Mouse (Mus musculus): ENCODE measurements around the gene Tubb5. TPM values are rescaled to one million over a fixed set of nuclear protein-coding genes. Genes with fewer than 3 reads are reported as not detected.
"Not testable (repeated sequence)": the region's sequence is repeated elsewhere in the genome, so short reads cannot be mapped to it uniquely, and the experiment has no call there.

The Tubb5 gene
- polyA plus RNA-seq, 1 experiment from 2014 or later: 833 TPM

DNA sequence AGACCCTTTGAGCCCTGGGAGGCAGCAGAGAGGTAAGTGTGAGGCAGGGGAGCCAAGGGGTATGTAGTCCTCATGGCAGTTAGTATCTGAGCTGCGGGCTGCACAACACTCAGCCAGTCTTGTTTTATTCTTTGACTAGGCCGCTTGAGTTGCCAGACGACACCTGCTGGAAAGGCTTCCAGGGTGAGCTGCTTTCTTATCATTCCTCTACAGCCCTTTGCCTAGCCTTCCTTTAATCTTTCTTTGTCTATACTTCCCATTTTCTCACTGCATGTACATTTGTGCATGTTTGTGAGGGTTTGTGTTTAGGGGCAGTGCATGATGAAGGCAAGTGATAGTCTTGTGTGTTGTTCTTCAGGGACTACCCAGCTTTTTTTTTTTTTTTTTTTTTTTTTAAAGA, 12.9 kb upstream of the Tubb5 start:
- Histone ChIP-seq H3K27ac (no peak overlapping the region), H3K4me1 (no peaks in the 10 kb centered on the region), H3K4me2 (no peak overlapping the region), H3K4me3 (no peak overlapping the region), H3K36me3 (peaks cover 88% of the 10 kb centered on the region), H3K9ac (no peak overlapping the region), H3K27me3 (no peaks in the 10 kb centered on the region), H3K9me3 (no peaks in the 10 kb centered on the region)
- ATAC-seq (ENCODE audit: insufficient number of reproducible peaks, low FRiP score, low TSS enrichment, low read depth): no peak
- WGBS: 97% methylated on average over 3 of the region's 3 CpGs

DNA sequence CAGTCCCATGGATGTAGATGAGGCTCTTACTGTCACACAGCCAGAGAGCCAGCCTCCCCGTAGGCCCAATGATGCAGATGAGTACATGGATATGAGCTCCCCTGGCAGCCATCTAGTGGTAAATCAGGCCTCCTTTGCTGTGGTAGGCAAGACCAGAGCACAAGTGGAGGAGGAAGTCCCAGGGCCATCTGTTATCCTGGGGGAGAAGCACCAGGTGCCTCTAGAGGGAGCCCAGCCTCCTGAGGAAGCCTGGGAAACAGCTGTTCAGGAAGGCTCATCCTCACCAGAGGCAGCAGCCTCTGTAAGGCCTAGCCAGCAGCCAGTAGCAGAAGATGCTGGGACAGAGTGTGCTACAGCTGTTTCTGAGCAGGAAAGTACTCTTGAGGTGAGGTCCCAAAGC, 10.0 kb upstream of the Tubb5 start:
- H3K36me3 ChIP-seq: peaks cover 83% of the 10 kb centered on the region
- no peak overlapping the region for H3K27ac ChIP-seq
- H3K4me2 ChIP-seq: no peak overlapping the region
- ATAC-seq (ENCODE audit: insufficient number of reproducible peaks, low FRiP score, low TSS enrichment, low read depth): peak; percentile 23; the same call in 1 of the 2 replicates
- H3K9ac ChIP-seq: no peak overlapping the region
- 58% methylated on average over 1 of the region's 1 CpGs for WGBS
- H3K4me1 ChIP-seq: no peaks in the 10 kb centered on the region
- H3K9me3 ChIP-seq: no peaks in the 10 kb centered on the region
- no peaks in the 10 kb centered on the region for H3K27me3 ChIP-seq
- no peak overlapping the region for H3K4me3 ChIP-seq

DNA sequence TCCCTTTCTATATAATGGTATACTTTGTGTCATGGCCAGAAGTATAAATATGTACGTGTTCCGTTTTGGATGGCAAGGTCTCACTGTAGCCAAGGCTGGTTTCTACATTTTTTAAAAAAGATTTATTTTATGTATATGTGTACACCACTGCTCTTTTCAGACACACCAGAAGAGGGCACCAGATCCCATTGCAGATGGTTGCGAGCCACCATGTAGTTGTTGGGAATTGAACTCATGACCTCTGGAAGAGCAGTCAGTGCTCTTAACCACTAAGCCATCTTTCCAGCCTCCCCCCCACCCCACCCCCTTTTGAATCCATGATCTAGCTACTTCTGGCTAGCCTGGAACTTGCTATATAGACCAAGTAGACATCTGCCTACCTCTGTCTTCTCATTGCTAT, 5.4 kb upstream of the Tubb5 start:
- peaks cover 15% of the 10 kb centered on the region for H3K4me1 ChIP-seq
- no peak overlapping the region for H3K4me3 ChIP-seq
- no peak for ATAC-seq (ENCODE audit: insufficient number of reproducible peaks, low FRiP score, low TSS enrichment, low read depth)
- H3K9ac ChIP-seq: no peak overlapping the region
- H3K4me2 ChIP-seq: no peak overlapping the region
- H3K27me3 ChIP-seq: no peaks in the 10 kb centered on the region
- 96% methylated on average over 3 of the region's 3 CpGs for WGBS
- no peak overlapping the region for H3K27ac ChIP-seq
- H3K36me3 ChIP-seq: peaks cover 41% of the 10 kb centered on the region
- no peaks in the 10 kb centered on the region for H3K9me3 ChIP-seq

DNA sequence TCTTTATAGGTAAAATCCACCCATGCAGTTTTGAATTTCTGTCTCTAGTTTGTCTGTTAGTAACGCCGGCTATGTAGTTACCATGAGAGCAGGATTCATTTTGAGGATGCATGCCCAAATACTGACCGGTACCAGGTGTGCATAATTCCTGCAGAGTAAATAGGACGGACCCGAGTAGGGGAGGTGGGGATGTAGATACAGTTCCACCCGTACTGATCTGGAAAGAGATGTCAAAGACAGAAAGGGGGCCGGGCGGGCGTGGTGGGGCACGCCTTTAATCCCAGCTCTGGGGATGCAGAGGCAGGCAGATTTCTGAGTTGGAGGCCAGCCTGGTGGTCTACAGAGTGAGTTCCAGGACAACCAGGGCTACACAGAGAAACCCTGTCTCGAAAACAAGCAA, 3.9 kb upstream of the Tubb5 start:
- Histone ChIP-seq H3K4me2 (peak overlapping the region; percentile 56), H3K4me1 (peaks cover 15% of the 10 kb centered on the region)
- no peak for ATAC-seq (ENCODE audit: insufficient number of reproducible peaks, low FRiP score, low TSS enrichment, low read depth)

DNA sequence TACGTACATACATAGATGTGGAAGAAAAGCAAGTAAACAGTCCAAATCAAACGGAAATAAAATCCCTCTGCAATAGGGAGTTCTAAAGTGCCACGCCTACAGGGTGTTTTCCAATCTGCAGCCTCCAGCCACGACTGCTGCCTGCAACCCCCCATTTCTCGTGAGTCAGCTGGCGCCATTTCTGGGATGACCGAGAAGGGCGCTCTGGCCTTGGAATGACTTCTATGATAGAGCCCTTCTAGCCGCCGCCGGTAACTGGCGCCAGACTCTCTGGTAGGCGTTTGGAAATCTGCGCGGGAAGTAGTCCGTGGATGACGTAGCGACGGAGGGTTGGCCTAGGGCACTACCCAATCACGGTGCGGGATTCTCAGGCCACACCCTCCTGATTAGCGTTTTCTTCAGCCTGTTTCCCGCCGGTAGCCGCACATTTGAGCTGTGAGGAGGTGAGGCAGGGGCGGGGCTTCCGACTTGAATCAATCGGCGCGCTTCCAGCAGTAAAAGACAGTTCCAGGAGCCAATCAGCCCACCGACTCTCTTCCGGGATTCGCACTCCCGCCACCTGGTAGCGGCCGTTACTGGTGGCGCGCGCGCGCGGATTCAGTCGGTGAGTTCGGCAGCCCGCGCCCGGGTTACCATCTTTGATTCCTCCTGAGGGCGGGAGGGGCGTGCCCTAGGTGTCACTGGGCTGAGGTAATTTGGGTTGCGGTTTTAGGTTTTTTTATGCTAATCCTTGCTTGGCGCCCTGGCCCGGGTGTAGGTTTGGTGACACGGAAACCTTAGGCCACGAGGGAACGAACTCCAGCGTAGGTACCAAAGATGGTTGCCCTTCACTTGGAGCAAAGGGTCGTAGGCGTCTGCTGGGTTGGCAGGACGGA, 3.2 kb upstream of the Tubb5 start, which contains the start of gene Mdc1:
Mdc1 (plus strand) TSS at position 440 of the 875 bp plus-strand sequence.
- Histone ChIP-seq H3K4me1 (peaks cover 18% of the 10 kb centered on the region), H3K4me3 (peak within 1 kb of the TSS; percentile 60), H3K36me3 (peaks cover 24% of the 10 kb centered on the region), H3K4me2 (peak within 1 kb of the TSS; percentile 56), H3K9me3 (no peaks in the 10 kb centered on the region), H3K9ac (peak within 1 kb of the TSS; percentile 50), H3K27ac (peak within 1 kb of the TSS; percentile 87), H3K27me3 (no peaks in the 10 kb centered on the region)
- under 1% methylated on average over 59 of the region's 59 CpGs for WGBS
- peak; percentile 94 for ATAC-seq (ENCODE audit: insufficient number of reproducible peaks, low FRiP score, low TSS enrichment, low read depth)

More for the DNA sequence above, 3.9 kb upstream of the Tubb5 start:
- H3K9ac ChIP-seq: peak overlapping the region; percentile 50; the same call in 1 of the 2 replicates
- H3K27me3 ChIP-seq: no peaks in the 10 kb centered on the region
- WGBS: 20% methylated on average over 11 of the region's 11 CpGs
- peaks cover 26% of the 10 kb centered on the region for H3K36me3 ChIP-seq
- H3K27ac ChIP-seq: peak overlapping the region; percentile 87
- H3K4me3 ChIP-seq: peak overlapping the region; percentile 60
- H3K9me3 ChIP-seq: no peaks in the 10 kb centered on the region

DNA sequence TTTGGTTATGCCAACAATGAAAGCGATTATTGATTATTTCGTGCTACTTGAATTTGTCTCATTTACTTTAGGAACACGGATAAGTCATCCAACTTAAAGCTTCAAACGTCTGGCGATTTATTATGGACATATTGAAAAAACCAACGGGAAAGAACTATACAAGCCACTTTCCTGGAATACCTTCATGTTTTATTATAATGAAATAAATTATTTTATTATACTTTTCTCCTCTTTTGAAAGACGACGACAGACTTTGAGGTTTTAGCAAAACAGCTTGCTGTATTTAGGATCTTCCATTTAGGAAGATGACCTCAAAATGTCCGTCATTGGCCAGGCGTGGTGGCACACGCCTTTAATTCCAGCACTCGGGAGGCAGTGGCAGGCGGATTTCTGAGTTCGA, 2.5 kb upstream of the Tubb5 start:
- 53% methylated on average over 14 of the region's 14 CpGs for WGBS
- H3K36me3 ChIP-seq: peaks cover 24% of the 10 kb centered on the region
- no peak for ATAC-seq (ENCODE audit: insufficient number of reproducible peaks, low FRiP score, low TSS enrichment, low read depth)

DNA sequence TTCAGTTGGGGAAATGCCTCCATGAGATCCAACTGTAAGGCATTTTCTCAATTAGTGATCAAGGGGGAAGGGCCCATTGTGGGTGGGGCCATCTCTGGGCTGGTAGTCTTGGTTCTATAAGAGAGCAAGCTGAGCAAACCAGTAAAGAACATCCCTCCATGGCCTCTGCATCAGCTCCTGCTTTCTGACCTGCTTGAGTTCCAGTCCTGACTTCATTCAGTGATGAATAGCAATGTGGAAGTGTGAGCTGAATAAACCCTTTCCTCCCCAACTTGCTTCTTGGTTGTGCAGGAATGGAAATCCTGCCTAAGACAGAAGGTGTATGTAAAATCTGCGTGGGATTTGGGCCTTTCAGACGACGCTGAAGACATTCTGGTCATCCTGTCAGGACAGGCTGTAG, 896 bp upstream of the Tubb5 start:
- Histone ChIP-seq H3K4me3 (peak overlapping the region; percentile 63), H3K4me1 (peaks cover 39% of the 10 kb centered on the region), H3K4me2 (peak overlapping the region; percentile 42), H3K27ac (peak overlapping the region; percentile 95), H3K36me3 (peaks cover 27% of the 10 kb centered on the region)
- WGBS: 45% methylated on average over 3 of the region's 3 CpGs
- not testable (repeated sequence) for H3K27me3 ChIP-seq; H3K9me3 ChIP-seq; H3K9ac ChIP-seq; ATAC-seq (ENCODE audit: insufficient number of reproducible peaks, low FRiP score, low TSS enrichment, low read depth)

More for the DNA sequence above, 2.5 kb upstream of the Tubb5 start:
- Histone ChIP-seq H3K27ac (no peak overlapping the region), H3K9ac (no peak overlapping the region), H3K4me2 (peak overlapping the region; percentile 37), H3K4me3 (peak overlapping the region; percentile 41), H3K4me1 (peaks cover 24% of the 10 kb centered on the region), H3K27me3 (no peaks in the 10 kb centered on the region), H3K9me3 (no peaks in the 10 kb centered on the region)

DNA sequence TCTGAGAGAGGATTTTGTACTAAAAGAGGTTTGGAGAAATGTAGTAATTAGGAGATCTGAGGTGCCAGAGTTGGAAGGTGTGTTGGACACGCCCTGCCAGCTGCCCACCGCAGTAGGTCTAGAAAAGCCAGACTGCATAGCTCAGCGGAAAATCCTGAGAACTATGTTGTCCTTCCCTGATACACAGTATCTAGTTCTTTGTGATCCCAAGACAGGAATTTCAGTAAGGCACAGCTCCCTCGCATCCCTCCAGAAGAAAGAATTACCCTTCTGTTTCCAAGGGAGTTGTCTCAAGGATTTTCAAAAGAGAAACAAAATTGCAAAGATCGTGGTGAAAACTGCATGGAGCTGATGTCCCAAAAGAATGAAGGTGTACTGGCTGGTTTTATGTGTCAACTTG, 464 bp upstream of the Tubb5 start:
- ATAC-seq (ENCODE audit: insufficient number of reproducible peaks, low FRiP score, low TSS enrichment, low read depth): no peak
- Histone ChIP-seq H3K4me1 (peaks cover 43% of the 10 kb centered on the region), H3K9me3 (no peaks in the 10 kb centered on the region), H3K27me3 (no peaks in the 10 kb centered on the region), H3K36me3 (peaks cover 32% of the 10 kb centered on the region), H3K9ac (peak overlapping the region; percentile 21), H3K27ac (peak overlapping the region; percentile 95), H3K4me2 (peak overlapping the region; percentile 42), H3K4me3 (peak overlapping the region; percentile 63)
- 1% methylated on average over 5 of the region's 5 CpGs for WGBS

DNA sequence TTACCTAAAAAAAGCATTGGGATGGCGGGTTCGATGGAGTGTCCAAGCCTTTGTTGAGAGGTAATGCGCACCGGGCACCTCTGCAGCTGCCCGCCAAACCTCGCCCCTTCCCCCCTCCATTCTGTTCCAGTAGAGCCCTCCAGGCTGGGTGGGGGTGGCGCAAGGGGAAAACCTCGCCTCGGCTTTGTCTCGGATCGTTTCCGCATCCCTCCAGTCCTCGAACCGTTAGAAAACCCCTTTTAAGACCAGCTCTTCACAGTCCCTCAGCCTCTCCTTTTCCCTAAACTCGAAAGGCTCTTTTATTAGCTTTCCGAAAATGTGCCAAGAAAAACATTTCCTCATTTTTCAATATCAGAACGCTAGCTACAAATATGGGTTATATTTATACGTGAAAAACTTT, 619 bp downstream of the Tubb5 start:
- H3K27me3 ChIP-seq: no peaks in the 10 kb centered on the region
- peak overlapping the region; percentile 79 for H3K9ac ChIP-seq
- no peak for ATAC-seq (ENCODE audit: insufficient number of reproducible peaks, low FRiP score, low TSS enrichment, low read depth)
- no peaks in the 10 kb centered on the region for H3K9me3 ChIP-seq
- H3K36me3 ChIP-seq: peaks cover 43% of the 10 kb centered on the region
- H3K4me3 ChIP-seq: peak overlapping the region; percentile 63
- under 1% methylated on average over 18 of the region's 18 CpGs for WGBS
- peak overlapping the region; percentile 95 for H3K27ac ChIP-seq
- H3K4me2 ChIP-seq: peak overlapping the region; percentile 71
- peaks cover 44% of the 10 kb centered on the region for H3K4me1 ChIP-seq

DNA sequence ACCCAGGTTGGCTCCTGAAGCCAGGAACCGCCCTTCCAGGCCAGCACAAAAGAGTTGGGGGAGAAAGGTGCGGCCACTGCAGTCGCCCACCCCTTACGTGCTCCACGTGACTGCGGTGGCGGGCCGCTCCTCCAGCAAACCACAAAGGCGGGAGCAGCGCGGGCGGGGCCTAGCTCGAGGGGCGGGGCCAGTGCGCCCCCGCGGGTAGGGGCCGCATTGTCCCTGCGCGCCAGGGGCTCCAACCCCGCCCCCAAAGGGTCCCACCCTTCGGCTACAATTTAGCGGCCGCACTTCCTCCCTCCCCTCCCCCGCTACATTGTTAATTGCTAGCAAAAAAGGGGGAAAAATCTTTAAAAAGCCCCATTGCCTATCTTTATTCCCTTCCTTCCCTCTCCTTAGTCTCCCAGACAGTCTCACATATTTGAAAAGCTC, 1.1 kb downstream of the Tubb5 start:
- peak overlapping the region; percentile 71 for H3K4me2 ChIP-seq
- H3K27ac ChIP-seq: peak overlapping the region; percentile 95
- no peaks in the 10 kb centered on the region for H3K27me3 ChIP-seq
- no peaks in the 10 kb centered on the region for H3K9me3 ChIP-seq
- 0% methylated on average over 16 of the region's 25 CpGs for WGBS
- peaks cover 47% of the 10 kb centered on the region for H3K36me3 ChIP-seq
- ATAC-seq (ENCODE audit: insufficient number of reproducible peaks, low FRiP score, low TSS enrichment, low read depth): peak; percentile 35
- peaks cover 41% of the 10 kb centered on the region for H3K4me1 ChIP-seq
- peak overlapping the region; percentile 63 for H3K4me3 ChIP-seq
- H3K9ac ChIP-seq: peak overlapping the region; percentile 79

DNA sequence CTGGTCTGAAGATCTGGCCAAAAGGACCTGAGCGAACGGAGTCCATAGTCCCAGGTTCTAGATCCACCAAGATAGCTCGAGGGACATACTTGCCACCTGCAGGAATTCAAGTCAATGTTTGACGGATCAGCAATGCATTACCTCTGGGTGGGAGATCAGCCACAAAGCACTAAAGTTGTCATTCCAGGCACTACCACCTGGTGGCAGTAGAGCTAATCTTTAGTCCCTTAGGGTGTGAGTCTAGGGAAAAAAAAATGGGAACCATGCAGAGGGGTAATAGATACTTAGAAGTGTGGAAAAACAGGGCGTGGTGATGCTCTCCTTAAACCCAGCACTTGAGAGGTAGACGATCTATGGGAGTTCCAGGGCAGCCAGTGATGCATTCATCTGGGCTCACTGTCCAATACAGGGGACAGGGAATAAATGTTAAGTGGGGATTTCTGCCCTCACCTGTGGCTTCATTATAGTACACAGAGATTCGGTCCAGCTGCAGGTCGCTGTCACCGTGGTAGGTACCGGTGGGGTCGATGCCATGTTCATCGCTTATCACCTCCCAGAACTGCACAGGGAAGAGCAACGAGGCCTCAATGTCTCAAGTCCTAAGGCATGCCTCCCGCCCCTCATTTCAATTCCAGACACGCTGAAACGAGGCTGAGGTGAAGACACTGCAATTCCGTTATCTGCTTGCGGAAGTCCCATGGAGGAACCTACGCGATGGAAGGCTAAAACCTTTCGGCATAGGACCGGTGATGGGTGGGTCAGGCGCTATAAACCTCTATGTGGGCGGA, 1.7 kb downstream of the Tubb5 start:
- Histone ChIP-seq H3K9me3 (no peaks in the 10 kb centered on the region), H3K4me1 (peaks cover 39% of the 10 kb centered on the region), H3K4me3 (peak overlapping the region; percentile 63), H3K9ac (peak overlapping the region; percentile 79), H3K36me3 (peaks cover 48% of the 10 kb centered on the region), H3K4me2 (peak overlapping the region; percentile 71), H3K27ac (peak overlapping the region; percentile 95), H3K27me3 (no peaks in the 10 kb centered on the region)
- ATAC-seq (ENCODE audit: insufficient number of reproducible peaks, low FRiP score, low TSS enrichment, low read depth): no peak
- 7% methylated on average over 24 of the region's 24 CpGs for WGBS
